Mouse (Mus musculus) hindbrain, embryonic 15.5 days (tissue): ENCODE results near the gene Gmps. TPM values are rescaled to one million over a fixed set of nuclear protein-coding genes. Genes with fewer than 3 reads are reported as not detected.

Source experiments
- ATAC-seq: fragments of 200-750 bp; cut with Nextera tagmentation; 2 replicates; pipeline ENCODE4 v1.8.0; 2017; ENCODE audit warnings: low read depth, moderate number of reproducible peaks, moderate TSS enrichment; ENCODE audit not compliant: low FRiP score
- H3K27ac ChIP-seq: fragments of 300-500 bp; sonication (generic); replicated peaks from 2 replicates; pipeline ENCODE4 v1.5.1; 2015; ENCODE audit warnings: mild to moderate bottlenecking, inconsistent platforms
- H3K27me3 ChIP-seq: fragments of 300-500 bp; sonication (generic); 2 replicates; pipeline ENCODE4 v1.6.1; 2015; ENCODE audit warnings: control low read depth, inconsistent platforms
- H3K36me3 ChIP-seq: fragments of 300-500 bp; sonication (generic); 2 replicates; pipeline ENCODE4 v1.6.1; 2015; ENCODE audit warnings: control low read depth, inconsistent platforms
- H3K4me1 ChIP-seq: fragments of 300-500 bp; sonication (generic); replicated peaks from 2 replicates; pipeline ENCODE4 v1.6.1; 2015; ENCODE audit warnings: control low read depth, inconsistent platforms
- H3K4me2 ChIP-seq: fragments of 300-500 bp; sonication (generic); 2 replicates; pipeline ENCODE4 v1.6.1; 2015; ENCODE audit warnings: moderate library complexity, mild to moderate bottlenecking, inconsistent platforms
- H3K4me3 ChIP-seq: fragments of 300-500 bp; sonication (generic); 2 replicates; pipeline ENCODE4 v1.5.1; 2015; ENCODE audit warnings: mild to moderate bottlenecking, inconsistent platforms
- H3K9ac ChIP-seq: fragments of 300-500 bp; sonication (generic); 2 replicates; pipeline ENCODE4 v1.6.1; 2015; ENCODE audit warnings: inconsistent platforms
- H3K9me3 ChIP-seq: fragments of 300-500 bp; sonication (generic); 2 replicates; pipeline ENCODE4 v1.6.1; 2016; ENCODE audit warnings: control low read depth, inconsistent platforms
- WGBS: fragments of 180-500 bp; shearing (Covaris S2); methylation state at CpG from one replicate; pipeline ENCODE4 v1.1.7; 2015; 5-methylcytosine and 5-hydroxymethylcytosine counted together
- polyA plus RNA-seq: library from polyadenylated mRNA; unstranded; fragments of >200 nt; fragmentation: Nextera tagmentation; extraction: Ambion mirVana; gene quantifications from 2 replicates; pipeline ENCODE4 v1.2.1, GENCODE M21; 2015

The Gmps gene
- polyA plus RNA-seq, 1 experiment from 2014 or later = 41.7 TPM

GRCm38 (mm10) chr3:63986656-63987055 is 10.8 kb downstream of the Gmps start:
- Histone ChIP-seq H3K27ac (no peak overlapping the region), H3K27me3 (no peaks in the 10 kb centered on the region), H3K9me3 (no peaks in the 10 kb centered on the region), H3K4me2 (no peak overlapping the region), H3K4me3 (no peak overlapping the region), H3K4me1 (no peaks in the 10 kb centered on the region), H3K9ac (no peak overlapping the region), H3K36me3 (peaks cover 50% of the 10 kb centered on the region)
- 93% methylated on average over 1 of the region's 1 CpGs for WGBS
- no peak for ATAC-seq

- H3K27me3 ChIP-seq = no peaks in the 10 kb centered on the region
- no peak overlapping the region for H3K4me2 ChIP-seq
- no peaks in the 10 kb centered on the region for H3K4me1 ChIP-seq
- H3K27ac ChIP-seq = no peak overlapping the region
- WGBS = 94% methylated on average over 3 of the region's 3 CpGs
- peaks cover 60% of the 10 kb centered on the region for H3K36me3 ChIP-seq
- H3K9me3 ChIP-seq = no peaks in the 10 kb centered on the region
- no peak for ATAC-seq
- no peak overlapping the region for H3K9ac ChIP-seq
- no peak overlapping the region for H3K4me3 ChIP-seq
Measured at GRCm38 (mm10) chr3:63988722-63989440, 13.0 kb downstream of the Gmps start.

GRCm38 (mm10) chr3:64021436-64021835 is 45.5 kb downstream of the Gmps start:
- Histone ChIP-seq H3K4me1 (no peaks in the 10 kb centered on the region), H3K9ac (no peak overlapping the region), H3K4me2 (no peak overlapping the region), H3K27ac (no peak overlapping the region), H3K27me3 (no peaks in the 10 kb centered on the region), H3K4me3 (no peak overlapping the region), H3K9me3 (no peaks in the 10 kb centered on the region), H3K36me3 (0 out of 2 replicates have a peak, but pooled peaks cover 4% of the 10 kb centered on the region)
- ATAC-seq = no peak
- WGBS = 93% methylated on average over 3 of the region's 3 CpGs

GRCm38 (mm10) chr3:64021867-64022266 is 46.0 kb downstream of the Gmps start:
- no peaks in the 10 kb centered on the region for H3K4me1 ChIP-seq
- H3K27me3 ChIP-seq = no peaks in the 10 kb centered on the region
- H3K4me3 ChIP-seq = no peak overlapping the region
- no peak overlapping the region for H3K4me2 ChIP-seq
- H3K36me3 ChIP-seq = 0 out of 2 replicates have a peak, but pooled peaks cover 4% of the 10 kb centered on the region
- no peak overlapping the region for H3K27ac ChIP-seq
- 91% methylated on average over 2 of the region's 2 CpGs for WGBS
- H3K9me3 ChIP-seq = no peaks in the 10 kb centered on the region
- ATAC-seq = no peak
- no peak overlapping the region for H3K9ac ChIP-seq

GRCm38 (mm10) chr3:64029846-64030245 is 53.9 kb downstream of the Gmps start:
- H3K36me3 ChIP-seq = 0 out of 2 replicates have a peak, but pooled peaks cover 4% of the 10 kb centered on the region
- H3K27me3 ChIP-seq = no peaks in the 10 kb centered on the region
- H3K9ac ChIP-seq = no peak overlapping the region
- WGBS = 94% methylated on average over 4 of the region's 4 CpGs
- no peak overlapping the region for H3K27ac ChIP-seq
- H3K4me1 ChIP-seq = no peaks in the 10 kb centered on the region
- no peak overlapping the region for H3K4me3 ChIP-seq
- no peaks in the 10 kb centered on the region for H3K9me3 ChIP-seq
- no peak overlapping the region for H3K4me2 ChIP-seq
- ATAC-seq = no peak

DNA sequence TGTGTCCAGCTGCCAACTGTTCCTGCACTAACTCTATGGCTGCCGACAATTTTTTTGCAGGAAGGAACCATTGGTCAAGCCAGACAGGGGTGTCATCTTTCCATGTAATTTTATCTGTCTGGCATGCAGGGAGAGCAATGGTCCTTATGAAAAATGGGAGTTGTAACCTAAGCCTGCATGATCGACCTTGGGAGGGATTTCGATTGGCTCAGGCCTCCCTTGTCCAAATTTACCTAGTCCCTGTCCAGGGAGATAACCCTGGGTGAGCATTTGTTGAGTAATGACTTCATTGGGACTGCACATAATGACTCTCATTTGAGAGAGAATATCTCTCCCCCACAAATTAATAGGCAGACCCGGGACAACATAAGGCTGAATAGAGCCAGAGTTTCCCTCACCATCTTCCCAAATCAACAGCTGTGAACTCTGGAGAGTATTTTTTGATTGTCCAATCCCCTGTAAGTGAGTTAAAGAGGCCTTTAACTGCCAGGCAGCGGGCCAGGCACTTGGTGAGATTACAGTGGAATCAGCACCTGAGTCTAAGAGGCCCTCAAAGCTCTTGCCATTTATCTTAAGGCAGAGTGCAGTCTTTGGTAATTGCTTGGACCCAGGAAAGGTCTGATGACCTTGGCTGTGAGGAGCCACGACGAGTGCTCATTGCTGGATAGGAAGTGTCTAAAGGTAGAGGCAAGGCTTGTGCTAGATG is 62.4 kb downstream of the Gmps start:
- ATAC-seq = no peak
- Histone ChIP-seq H3K9me3 (no peaks in the 10 kb centered on the region), H3K9ac (no peak overlapping the region), H3K4me3 (no peak overlapping the region), H3K4me2 (no peak overlapping the region), H3K27me3 (no peaks in the 10 kb centered on the region), H3K36me3 (no peaks in the 10 kb centered on the region), H3K4me1 (0 out of 2 replicates have a peak, but pooled peaks cover 4% of the 10 kb centered on the region), H3K27ac (no peak overlapping the region)
- 76% methylated on average over 7 of the region's 7 CpGs for whole genome bisulfite sequencing

- ATAC-seq = peak; percentile 92
- H3K36me3 ChIP-seq = no peaks in the 10 kb centered on the region
- H3K4me2 ChIP-seq = peak overlapping the region; percentile 81
- H3K4me3 ChIP-seq = peak overlapping the region; percentile 40
- H3K4me1 ChIP-seq = 0 out of 2 replicates have a peak, but pooled peaks cover 4% of the 10 kb centered on the region
- 14% methylated on average over 25 of the region's 25 CpGs for WGBS
- H3K9me3 ChIP-seq = no peaks in the 10 kb centered on the region
- H3K9ac ChIP-seq = peak overlapping the region; percentile 43
- no peaks in the 10 kb centered on the region for H3K27me3 ChIP-seq
- H3K27ac ChIP-seq = no peak overlapping the region
Measured at GRCm38 (mm10) chr3:64039818-64040784, 64.2 kb downstream of the Gmps start.

Other genes with a start within 250 kb of the Gmps start
- gene Plch1, start 76.6 kb upstream of the Gmps start, polyA plus RNA-seq = 7.4 and 8.5 TPM in 2 replicates
- 6.7 and 7.1 TPM in 2 replicates for gene E130311K13Rik, start 46.6 kb upstream of the Gmps start, polyA plus RNA-seq
- gene Slc33a1, start 11.3 kb upstream of the Gmps start, polyA plus RNA-seq = 17.4 and 17.8 TPM in 2 replicates
- gene Vmn2r1, start 105.4 kb downstream of the Gmps start, polyA plus RNA-seq = 0.08 and 0.16 TPM in 2 replicates
- 0.03 TPM in 1 of 2 replicates, not detected in the other for gene Vmn2r2, start 165.8 kb downstream of the Gmps start, polyA plus RNA-seq